Mouse (Mus musculus) thymus, adult 2 months (tissue): ENCODE measurements around the gene Vkorc1l1. TPM values are rescaled to one million over a fixed set of nuclear protein-coding genes. Genes with fewer than 3 reads are reported as not detected.

Source experiments
- DNase-seq: peaks from one replicate; pipeline ENCODE4 v3.0.0; 2021
- H3K27ac ChIP-seq: fragments of 200-500 bp; 2 replicates; pipeline ENCODE4 v1.5.1; 2012; ENCODE audit warnings: low read length, control low read depth; ENCODE audit not compliant: control insufficient read depth, insufficient read depth
- H3K27me3 ChIP-seq: fragments of 200-500 bp; 2 replicates; pipeline ENCODE4 v1.6.1; 2012; ENCODE audit warnings: mild to moderate bottlenecking, low read length, moderate library complexity, mixed read lengths; ENCODE audit not compliant: control insufficient read depth, insufficient read depth
- H3K36me3 ChIP-seq: fragments of 200-500 bp; 2 replicates; pipeline ENCODE4 v1.6.1; 2012; ENCODE audit warnings: mild to moderate bottlenecking, low read length, moderate library complexity; ENCODE audit not compliant: control insufficient read depth, insufficient read depth
- H3K4me1 ChIP-seq: fragments of 200-500 bp; replicated peaks from 2 replicates; pipeline ENCODE4 v1.6.1; 2012; ENCODE audit warnings: low read length; ENCODE audit not compliant: control insufficient read depth, insufficient read depth
- H3K4me3 ChIP-seq: fragments of 200-500 bp; 2 replicates; pipeline ENCODE4 v1.5.1; 2012; ENCODE audit warnings: mild to moderate bottlenecking, low read length, control low read depth, moderate library complexity; ENCODE audit not compliant: control insufficient read depth, insufficient read depth
- CTCF ChIP-seq: fragments of 200-500 bp; IDR thresholded peaks from 2 replicates; pipeline ENCODE4 v1.5.1; 2012; ENCODE audit warnings: mild to moderate bottlenecking, control low read depth, low read length, moderate library complexity, borderline replicate concordance; ENCODE audit not compliant: control insufficient read depth, poor library complexity, insufficient read depth; ENCODE audit errors: extremely low read depth
- POLR2A ChIP-seq: fragments of 200-500 bp; IDR thresholded peaks from 2 replicates; pipeline ENCODE4 v1.6.1; 2012; ENCODE audit warnings: mild to moderate bottlenecking, low read length, control low read depth, moderate library complexity; ENCODE audit not compliant: control insufficient read depth, poor library complexity, insufficient read depth; ENCODE audit errors: extremely low read depth
- WGBS: fragments of 180-500 bp; shearing (Covaris S2); methylation state at CpG from one replicate; pipeline ENCODE4 v1.1.7; 2018; 5-methylcytosine and 5-hydroxymethylcytosine counted together
- polyA plus RNA-seq: library from polyadenylated mRNA; depleted of rRNA; stranded (reverse); fragments of >200 nt; gene quantifications from 2 replicates; pipeline ENCODE4 v1.2.3, GENCODE M21; 2012

Gene Vkorc1l1
- polyA plus RNA-seq, 1 experiment = 20.9 TPM

DNA sequence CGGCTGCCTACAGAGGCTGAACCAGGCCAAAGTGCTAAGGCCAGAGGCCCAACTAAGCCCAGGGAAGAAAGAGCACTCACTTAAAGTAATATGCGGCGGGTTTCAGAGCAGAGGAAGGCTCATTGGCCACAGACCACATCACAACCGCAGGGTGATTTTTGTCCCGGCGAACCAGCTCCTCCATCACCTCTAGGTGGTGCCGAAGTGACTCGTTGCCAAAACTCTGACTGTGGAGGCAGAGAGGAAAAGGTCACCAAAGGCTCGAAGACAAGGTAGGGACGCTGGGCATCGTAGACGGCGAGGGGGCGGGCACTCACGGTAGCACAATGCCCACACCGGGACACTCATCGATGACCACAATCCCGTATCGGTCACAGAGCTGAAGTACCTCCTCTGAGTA, 55.9 kb downstream of the Vkorc1l1 start:
- no peak for DNase-seq
- no peak for TF ChIP-seq POLR2A
- Histone ChIP-seq H3K4me1 (peaks cover 8% of the 10 kb centered on the region), H3K27me3 (no peaks in the 10 kb centered on the region), H3K36me3 (0 out of 2 replicates have a peak, but pooled peaks cover 4% of the 10 kb centered on the region), H3K27ac (no peak overlapping the region), H3K4me3 (no peak overlapping the region)
- WGBS = 60% methylated on average over 19 of the region's 19 CpGs

- WGBS = 53% methylated on average over 4 of the region's 4 CpGs
Measured at GRCm38 (mm10) chr5:129999097-129999496, 57.3 kb downstream of the Vkorc1l1 start.

DNA sequence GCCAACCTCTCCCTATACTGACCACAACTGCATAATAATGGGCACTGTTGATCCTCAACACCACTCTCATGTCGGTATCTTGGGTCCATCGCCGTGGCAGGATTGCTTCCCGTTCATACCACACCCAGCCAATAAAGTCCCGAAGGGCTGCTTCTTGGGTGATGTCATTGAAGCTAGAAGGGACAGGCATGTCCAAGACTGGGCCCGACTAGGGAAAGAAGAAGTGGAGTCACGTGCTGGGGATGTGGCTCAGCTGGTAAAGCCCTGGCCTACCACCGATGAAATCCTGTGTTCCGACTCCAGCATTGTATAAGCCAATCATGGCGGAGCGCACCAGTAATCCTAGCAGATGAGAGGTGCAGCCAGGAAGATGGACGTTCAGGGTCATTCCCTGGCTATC, 59.0 kb downstream of the Vkorc1l1 start:
- peaks cover 14% of the 10 kb centered on the region for H3K4me1 ChIP-seq
- H3K4me3 ChIP-seq = no peak overlapping the region
- H3K36me3 ChIP-seq = no peaks in the 10 kb centered on the region
- H3K27me3 ChIP-seq = no peaks in the 10 kb centered on the region
- no peak for DNase-seq
- H3K27ac ChIP-seq = no peak overlapping the region
- 84% methylated on average over 12 of the region's 12 CpGs for WGBS
- TF ChIP-seq CTCF (no peak), POLR2A (no peak)

More at GRCm38 (mm10) chr5:129999097-129999496, 57.3 kb downstream of the Vkorc1l1 start:
- DNase-seq = peak; percentile 60
- Histone ChIP-seq H3K4me3 (no peak overlapping the region), H3K27me3 (no peaks in the 10 kb centered on the region), H3K36me3 (no peaks in the 10 kb centered on the region), H3K4me1 (peaks cover 14% of the 10 kb centered on the region), H3K27ac (no peak overlapping the region)
- TF ChIP-seq POLR2A = no peak
- TF ChIP-seq CTCF = peak; percentile 71; the same call in 1 of the 2 replicates

GRCm38 (mm10) chr5:130001356-130001987, 59.7 kb downstream of the Vkorc1l1 start:
- TF ChIP-seq CTCF (no peak), POLR2A (no peak)
- no peaks in the 10 kb centered on the region for H3K27me3 ChIP-seq
- peak overlapping the region; percentile 75 for H3K4me3 ChIP-seq
- WGBS = 5% methylated on average over 5 of the region's 5 CpGs
- no peak overlapping the region for H3K27ac ChIP-seq
- no peak for DNase-seq
- no peaks in the 10 kb centered on the region for H3K36me3 ChIP-seq
- peaks cover 14% of the 10 kb centered on the region for H3K4me1 ChIP-seq

DNA sequence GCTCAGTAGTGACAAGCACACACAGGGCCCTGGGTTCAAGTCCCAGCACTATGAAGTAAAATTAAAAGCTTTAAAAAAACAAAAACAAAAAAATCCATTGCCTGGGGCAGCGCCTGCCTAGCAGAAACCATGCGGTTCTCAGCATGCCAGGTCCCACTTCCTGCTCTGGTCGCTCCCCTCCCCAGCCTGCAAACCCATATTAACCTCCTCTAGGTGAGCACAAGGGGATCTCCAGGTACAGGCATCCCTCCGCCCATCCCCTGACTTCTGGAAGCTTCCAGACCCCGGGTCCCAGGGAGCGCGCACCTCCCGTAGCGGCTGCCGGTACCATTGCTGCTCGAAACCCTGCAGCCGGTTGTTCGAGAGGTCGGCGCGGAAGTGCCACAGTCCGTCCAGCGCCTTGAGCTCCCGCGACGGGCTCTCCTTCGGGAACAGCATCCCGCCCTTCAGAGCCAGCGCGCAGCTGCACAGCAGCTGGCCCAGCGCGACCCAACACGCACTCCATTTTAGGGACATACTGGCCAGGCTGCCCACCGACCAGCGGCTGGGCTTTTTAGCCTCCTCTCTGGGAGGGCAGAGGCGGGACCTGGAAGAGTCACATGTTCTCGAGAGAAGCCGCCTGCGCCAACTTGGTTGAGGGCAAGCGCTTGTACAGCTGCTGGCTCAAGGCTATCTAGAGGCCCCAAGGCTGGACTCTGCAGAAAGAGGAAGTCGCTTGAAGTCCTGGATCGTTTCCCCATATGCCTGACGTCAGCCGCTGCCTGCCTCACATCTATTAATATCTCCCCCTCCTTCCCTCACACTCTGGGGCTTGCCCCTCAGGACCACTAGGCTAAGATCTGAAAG, 60.8 kb downstream of the Vkorc1l1 start, which contains the start of gene Gusb:
TSS of gene Gusb (minus strand) at position 749 of the 846 bp plus-strand sequence.
- WGBS = under 1% methylated on average over 39 of the region's 39 CpGs
- peaks cover 14% of the 10 kb centered on the region for H3K4me1 ChIP-seq

DNA sequence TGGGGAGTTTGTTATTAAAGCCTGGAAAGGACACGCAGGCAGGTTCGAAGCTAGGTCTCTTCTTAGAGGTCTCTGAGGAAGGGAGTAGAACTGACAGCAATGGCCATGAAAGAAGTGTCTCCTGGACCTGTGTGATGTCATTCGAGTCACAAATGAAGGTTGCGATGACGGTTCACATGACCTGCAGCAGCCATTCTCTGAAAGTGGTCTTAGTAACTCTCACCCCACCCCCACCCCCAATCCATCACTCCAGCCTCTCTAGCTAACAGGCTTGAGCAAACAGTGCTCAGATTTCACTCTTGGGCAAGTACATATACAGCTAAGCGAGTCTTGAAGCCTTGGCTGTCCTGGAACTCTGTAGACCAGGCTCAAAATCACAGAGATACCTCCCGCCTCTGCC, 61.5 kb downstream of the Vkorc1l1 start:
- Histone ChIP-seq H3K27ac (no peak overlapping the region), H3K36me3 (no peaks in the 10 kb centered on the region), H3K27me3 (no peaks in the 10 kb centered on the region), H3K4me3 (no peak overlapping the region), H3K4me1 (peaks cover 14% of the 10 kb centered on the region)
- 76% methylated on average over 7 of the region's 7 CpGs for WGBS
- TF ChIP-seq CTCF (no peak), POLR2A (no peak)
- no peak for DNase-seq

More for the DNA sequence above, 60.8 kb downstream of the Vkorc1l1 start, which contains the start of gene Gusb:
- H3K27me3 ChIP-seq = no peaks in the 10 kb centered on the region
- no peaks in the 10 kb centered on the region for H3K36me3 ChIP-seq
- TF ChIP-seq POLR2A (peak; percentile 50; the same call in 1 of the 2 replicates), CTCF (no peak)
- H3K4me3 ChIP-seq = peak within 1 kb of the TSS; percentile 75
- DNase-seq = peak; percentile 67
- no peak within 1 kb of the TSS for H3K27ac ChIP-seq
